Mouse (Mus musculus) left cerebral cortex, postnatal 36 days (tissue): ENCODE results near the gene Dnah1. TPM values are rescaled to one million over a fixed set of nuclear protein-coding genes. Genes with fewer than 3 reads are reported as not detected.

Source experiments
- total RNA-seq, 2 experiments: library from RNA; stranded (reverse); gene quantifications; 2 replicates each; pipeline ENCODE4 v1.2.3; 2021

The Dnah1 gene
- total RNA-seq, 2 experiments from 2014 or later: 4.7 to 4.9 TPM

Other genes starting within 250 kb of the Dnah1 start
- gene Smim4, start 194.9 kb downstream of the Dnah1 start, total RNA-seq: 10 to 100 TPM; 24.6 to 32.9 TPM
- 1 to 10 TPM; 2.8 to 4.6 TPM for gene Nt5dc2, start 192.8 kb downstream of the Dnah1 start, total RNA-seq
- gene Stab1, start 155.3 kb downstream of the Dnah1 start, total RNA-seq: 10 to 100 TPM; 22.5 to 23.5 TPM
- gene Tnnc1, start 115.6 kb downstream of the Dnah1 start, total RNA-seq: 100 to 1,000 TPM in 1 of 2 experiments, 10 to 100 TPM in 1; 41.9 to 150 TPM
- 100 to 1,000 TPM; 373 to 412 TPM for gene Nisch, start 107.0 kb downstream of the Dnah1 start, total RNA-seq
- gene Sema3g, start 106.0 kb downstream of the Dnah1 start, total RNA-seq: 1 to 10 TPM; 4.4 to 5.8 TPM
- 1 to 10 TPM; 4.4 to 4.6 TPM for gene Phf7, start 72.6 kb downstream of the Dnah1 start, total RNA-seq
- gene Bap1, start 72.4 kb downstream of the Dnah1 start, total RNA-seq: 100 to 1,000 TPM; 144 to 148 TPM
- 10 to 100 TPM; 31.0 to 39.9 TPM for gene Capn7, start 12.7 kb upstream of the Dnah1 start, total RNA-seq
- 10 to 100 TPM; 60.1 to 60.2 TPM for gene Sh3bp5, start 112.2 kb upstream of the Dnah1 start, total RNA-seq
- 10 to 100 TPM; 12.4 to 13.8 TPM for gene Eaf1, start 170.5 kb upstream of the Dnah1 start, total RNA-seq
- 10 to 100 TPM; 29.7 to 35.1 TPM for gene Mettl6, start 171.1 kb upstream of the Dnah1 start, total RNA-seq